Mouse (Mus musculus) cerebellum, postnatal 25 days (tissue): ENCODE results near the gene Nutm1.

Source experiments
- DNase-seq, 2 experiments: peaks; one replicate each; pipeline ENCODE4 v3.0.0; 2021; ENCODE audit warnings: mixed read lengths in 2 of 2

Nutm1 gene

DNA sequence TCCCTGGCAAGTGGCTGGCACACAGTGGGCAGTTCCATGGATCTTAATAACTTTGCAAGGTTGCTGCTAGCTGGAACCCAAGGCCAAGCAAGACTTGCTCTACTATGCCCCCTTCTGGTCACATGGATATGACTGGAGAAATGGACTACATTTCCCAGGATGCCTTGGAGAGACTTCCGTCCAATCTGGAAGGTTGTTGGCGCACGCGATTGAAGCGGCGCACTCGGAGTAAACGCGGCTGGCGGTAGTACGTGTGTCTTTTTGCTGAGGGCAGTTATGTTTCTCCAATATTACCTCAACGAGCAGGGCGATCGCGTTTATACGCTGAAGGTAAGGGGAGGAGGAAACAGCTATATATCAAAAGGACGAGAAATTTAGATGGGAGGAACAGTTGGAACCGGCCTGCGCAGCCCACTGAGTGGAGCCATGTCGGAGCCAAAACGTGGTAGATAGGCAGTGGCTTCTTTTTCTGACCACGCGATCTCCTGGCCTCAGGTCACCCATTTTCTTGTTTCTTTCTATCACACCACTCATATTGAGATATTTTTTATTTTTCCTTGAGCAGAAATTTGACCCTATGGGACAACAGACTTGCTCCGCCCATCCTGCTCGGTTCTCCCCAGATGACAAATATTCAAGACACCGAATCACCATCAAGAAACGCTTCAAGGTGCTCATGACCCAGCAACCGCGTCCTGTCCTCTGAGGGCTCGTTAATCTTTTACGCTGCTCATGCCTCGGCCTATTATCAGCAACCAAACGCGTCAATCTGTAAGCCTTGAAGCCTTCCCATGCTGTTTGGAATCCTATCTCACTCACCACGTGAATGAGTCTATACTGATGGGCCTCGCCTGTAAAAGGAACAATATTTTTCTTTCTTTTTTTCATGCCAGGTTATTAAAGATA is 2.9 kb upstream of the Nutm1 start, which contains the start of gene Nop10:
Nop10 (plus strand) TSS at position 179 of the 906 bp plus-strand sequence.
- peak; percentile 87 to 90 for DNase-seq

DNA sequence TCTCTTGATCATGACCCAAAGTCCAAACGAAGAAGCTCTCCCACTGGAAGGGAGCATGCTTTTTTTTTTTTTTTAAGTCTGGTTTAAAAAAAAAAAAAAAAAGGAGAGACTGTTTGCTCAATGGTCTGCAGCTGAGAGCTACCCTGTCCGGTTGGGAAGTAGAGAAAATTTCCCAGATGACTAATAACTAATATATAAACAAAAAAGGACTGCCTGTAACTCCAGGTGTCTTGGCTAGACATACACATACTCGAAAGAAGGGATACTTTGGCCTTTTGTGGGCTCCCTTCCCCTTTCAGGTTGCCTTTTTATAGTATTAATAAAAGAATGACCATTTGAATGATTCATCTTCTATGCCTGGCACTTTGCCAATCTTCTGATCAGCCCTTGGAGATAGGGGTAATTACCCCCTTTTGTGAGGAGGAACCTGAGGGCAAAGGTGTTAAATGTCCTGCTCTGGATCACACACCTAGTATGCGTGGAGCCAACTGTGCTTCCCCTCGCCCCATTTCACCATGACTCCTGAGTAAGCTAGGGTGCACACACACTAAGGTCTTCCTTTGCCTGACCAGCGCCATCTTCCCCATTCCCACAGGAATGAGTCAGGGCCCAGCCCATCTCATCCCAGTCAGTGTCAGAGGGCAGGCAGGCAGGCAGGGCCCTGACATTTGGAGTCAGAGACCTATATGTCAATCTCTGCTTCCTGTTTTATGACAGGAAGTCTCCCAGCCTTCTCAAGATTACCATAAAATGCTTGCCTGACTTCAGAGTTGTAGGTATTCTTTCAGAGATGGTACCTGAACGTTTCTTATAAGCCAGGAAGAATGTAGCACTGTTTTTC is 4.2 kb downstream of the Nutm1 start:
- DNase-seq: no peak

DNA sequence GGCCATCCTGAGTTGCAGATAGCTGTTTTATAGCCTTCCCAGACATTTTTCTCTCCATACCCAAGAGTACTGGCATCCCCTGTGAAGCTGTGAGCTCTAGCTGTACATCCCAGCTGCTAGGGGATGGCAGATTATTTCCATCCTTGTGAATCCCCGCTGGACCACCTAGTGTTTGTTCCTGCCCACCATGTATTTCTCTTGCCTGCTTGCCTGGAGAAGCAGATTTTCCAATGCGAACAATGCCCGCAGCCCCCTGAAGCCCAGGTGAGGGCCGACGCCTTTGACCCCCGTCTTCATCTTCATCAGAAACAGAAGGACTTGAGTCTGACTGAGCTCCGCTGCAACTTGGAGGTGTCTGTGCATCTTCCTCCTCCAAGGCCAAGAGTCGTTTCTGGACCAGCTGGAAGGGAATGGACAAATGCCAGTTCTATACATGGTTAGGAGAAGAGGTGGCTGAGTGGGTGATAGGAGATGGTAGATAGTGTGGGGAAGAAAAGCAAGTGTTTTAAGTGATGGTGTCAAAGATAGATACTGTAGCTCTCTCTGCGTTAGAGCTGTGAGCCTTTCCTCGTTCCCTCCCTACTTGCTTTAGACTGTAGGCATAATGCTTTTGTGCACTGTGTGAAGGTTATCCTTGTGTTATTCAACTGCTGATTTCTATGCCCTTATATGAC is 9.2 kb downstream of the Nutm1 start:
- DNase-seq: no peak

DNA sequence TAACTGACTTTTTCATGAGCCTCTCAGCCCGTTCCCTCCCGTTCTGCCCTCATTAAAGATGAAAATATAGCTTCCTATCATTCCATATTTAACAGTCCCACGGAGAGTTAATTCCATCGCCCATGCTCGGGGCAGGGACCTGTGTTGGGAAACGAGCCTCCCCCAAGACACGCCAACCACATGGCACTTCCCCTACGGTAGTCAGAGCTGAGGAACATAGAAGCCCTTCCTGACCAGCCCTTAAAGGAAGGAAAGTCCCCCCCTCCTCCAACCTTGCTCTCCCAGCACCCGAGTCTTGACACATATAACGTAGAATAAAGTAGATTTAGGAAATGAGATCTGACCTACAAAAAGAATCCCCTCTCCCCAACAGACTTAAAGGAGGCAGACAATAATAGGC is 11.8 kb downstream of the Nutm1 start:
- no peak for DNase-seq

DNA sequence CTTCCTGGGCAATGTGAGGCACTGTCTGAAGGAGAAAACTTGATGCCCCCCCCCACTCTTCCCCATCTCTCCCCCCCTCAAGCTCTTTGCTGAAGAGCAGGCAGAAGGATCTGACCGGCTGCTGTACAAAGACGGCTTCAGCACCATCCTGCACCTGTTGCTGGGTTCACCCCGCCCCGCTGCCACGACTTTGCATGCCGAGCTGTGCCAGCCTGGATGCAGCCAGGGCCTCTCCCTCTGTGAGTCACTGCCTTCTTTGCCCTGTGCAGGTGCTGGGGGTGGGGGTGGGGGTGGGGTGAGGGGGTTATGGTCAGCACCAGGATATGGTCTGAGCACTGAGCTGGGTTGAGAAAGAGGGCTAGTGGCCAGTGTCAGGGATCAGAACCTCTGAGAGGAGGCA is 12.9 kb downstream of the Nutm1 start:
- no peak for DNase-seq

DNA sequence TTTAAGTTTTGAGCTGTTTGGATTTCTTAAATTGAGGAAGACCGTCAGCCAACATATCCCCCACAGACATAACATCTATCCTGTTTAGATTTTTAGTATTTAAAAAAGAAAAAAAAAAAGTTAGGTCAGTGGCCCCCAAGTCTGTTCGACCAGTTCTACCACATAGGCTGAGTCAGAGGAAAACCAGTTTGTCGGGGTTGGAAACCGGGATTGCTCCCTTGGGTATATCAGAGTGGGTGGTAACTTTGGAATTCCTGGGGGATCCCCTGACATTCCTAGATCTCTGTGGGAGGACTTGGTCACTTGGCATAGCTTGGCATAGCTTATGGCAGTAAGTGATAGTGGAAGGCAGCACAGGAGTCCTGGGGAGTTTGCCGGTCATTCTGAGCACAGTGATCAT is 13.8 kb downstream of the Nutm1 start:
- DNase-seq: no peak

DNA sequence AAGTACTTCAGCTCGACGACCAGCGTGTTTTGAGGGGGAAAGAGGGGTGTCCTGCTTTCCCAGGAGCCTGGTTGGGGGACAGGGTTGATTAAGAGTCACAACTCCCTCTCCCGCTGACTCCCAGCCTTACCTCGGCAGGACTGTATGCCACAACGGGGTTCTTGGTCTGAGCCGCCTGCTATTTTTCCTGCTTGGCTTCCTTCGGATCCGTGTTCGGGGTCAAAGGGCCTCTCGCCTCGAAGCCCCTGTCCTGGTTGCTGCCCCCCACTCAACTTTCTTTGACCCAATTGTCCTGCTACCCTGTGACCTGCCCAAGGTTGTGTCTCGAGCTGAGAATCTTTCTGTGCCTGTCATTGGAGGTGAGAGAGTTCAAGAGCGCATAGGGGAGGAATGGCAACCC is 17.3 kb downstream of the Nutm1 start:
- DNase-seq: no peak

DNA sequence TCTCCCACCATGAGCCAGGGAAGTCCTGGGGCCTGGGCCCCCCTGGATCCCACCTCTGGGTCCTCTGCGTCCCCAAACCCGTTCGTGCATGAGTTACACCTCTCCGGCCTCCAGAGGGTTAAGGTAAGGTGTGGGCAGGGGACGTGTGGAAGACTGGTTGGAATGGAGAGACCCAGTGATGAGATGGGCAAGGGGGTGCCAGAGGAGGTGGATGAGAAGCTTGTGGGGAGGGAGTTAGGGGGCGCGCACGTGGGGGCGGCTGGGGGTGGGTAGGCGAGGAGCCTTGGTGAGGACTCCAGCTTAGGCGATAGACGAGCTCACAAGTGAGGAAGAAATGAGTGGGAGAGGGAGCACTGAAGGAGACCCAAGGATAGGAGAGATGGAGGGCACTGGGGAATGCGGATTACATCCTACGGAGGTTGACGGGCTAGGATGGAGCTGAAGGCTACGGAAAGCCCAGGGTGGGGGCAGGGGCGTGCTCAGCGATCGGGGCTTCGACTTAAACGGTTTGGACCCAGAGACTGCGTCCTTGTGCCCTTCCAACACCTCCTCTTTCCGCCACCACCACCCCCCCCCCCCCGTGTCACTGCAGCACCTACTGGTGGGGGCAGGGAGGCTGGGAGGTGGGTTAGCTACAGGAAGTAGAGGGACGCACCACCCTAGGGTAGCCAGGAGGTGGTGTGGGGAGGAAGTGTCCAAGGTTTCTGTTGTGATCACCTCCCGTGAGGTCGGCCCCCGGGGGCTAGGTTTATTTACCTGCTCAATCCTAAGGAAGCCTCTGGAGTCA is 19.0 kb downstream of the Nutm1 start:
- peak; percentile 64 to 65 for DNase-seq

DNA sequence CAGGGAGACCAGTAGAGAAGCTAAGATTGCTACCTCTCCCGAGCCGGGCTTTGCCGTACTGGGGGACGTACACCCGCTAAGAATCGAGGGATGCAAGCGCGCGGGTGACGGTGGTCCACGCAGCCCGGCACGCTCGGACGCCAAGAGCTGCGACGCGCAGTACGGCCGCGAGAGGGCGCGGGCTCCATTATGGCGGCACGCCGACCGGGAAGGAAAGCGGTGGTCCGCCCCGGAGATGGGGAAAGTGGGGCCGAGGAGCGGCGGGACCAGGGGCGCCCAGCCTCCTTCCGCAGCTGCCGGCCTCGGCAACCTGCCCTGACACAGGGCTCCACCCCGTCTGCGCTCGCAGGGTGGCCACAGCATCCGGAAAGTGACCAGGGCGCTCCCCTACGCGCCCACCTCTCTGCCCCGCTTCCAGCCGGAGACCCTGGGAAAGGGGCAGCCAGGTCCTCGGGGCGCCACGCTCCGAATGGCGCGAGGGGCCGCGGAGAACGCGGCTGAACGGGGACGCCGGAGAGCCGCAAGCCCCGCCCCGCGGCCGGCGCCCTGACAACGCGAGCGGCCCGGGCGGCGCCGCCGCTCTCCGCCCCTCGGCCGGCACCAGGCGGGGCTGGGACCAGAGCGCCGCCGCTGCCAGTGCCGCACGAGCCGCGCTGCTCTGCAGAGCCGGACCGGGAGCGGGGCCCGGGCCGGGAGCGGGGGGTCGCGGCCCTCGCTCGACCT is 19.7 kb downstream of the Nutm1 start, which contains the start of gene Lpcat4:
Lpcat4 (plus strand) TSS at position 257 of the 723 bp plus-strand sequence.
- peak; percentile 95 to 96 for DNase-seq

DNA sequence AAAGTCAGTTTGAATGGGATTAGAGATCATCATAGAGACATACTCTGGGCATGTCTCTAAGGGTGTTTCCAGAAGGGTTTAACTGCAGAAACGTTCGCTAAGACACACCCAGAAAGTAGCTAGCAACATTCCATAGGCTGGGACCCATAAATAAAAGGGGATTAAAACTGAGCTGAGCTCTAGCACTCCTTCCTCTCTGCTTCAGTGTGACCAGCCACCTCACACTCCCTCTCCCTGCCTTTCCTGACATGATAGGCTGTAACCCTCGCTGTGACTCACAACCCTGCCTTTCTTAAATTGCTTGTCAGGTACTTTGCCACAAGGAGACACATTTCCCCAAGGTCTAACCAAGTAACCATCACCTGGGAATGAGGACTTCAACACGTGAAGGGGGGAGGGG is 21.1 kb downstream of the Nutm1 start:
- no peak for DNase-seq

DNA sequence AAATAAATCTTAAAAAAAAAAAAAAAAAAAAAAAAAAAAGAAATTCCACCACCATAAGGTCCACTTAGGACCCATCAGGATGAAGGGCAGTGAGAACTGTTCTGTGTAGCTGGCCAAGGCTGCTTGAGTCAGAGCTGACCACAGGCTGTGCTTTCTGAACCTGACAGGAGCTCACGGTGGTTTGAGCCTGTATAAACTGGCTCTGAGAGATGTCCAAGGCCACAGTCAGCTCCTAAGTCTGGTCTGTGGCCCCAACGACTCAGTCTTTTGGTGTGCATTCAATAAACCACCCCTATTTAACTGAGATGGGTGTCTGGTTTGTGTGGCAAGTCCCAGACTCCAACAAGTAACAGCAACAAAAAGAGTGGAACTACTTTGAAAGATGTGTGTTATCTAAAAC is 22.5 kb downstream of the Nutm1 start:
- DNase-seq: no peak

DNA sequence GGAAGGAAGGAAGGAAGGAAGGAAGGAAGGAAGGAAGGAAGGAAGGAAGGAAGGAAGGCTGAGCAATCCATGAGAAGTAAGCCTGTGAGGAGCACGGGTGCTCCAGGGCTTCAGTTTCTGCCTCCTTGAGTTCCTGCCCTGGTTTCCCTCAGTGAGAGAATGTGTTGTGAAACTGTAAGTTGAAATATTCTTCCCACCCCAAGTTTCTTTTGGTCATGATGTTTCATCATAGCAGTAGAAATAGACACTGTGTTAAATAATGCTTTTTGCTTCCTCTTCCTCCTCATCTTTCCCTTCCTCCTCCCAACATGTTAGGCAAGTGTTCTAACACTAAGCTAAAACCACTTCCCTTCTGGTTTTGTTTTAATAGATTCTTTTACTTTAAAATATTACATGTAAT is 26.5 kb downstream of the Nutm1 start:
- DNase-seq: no peak

DNA sequence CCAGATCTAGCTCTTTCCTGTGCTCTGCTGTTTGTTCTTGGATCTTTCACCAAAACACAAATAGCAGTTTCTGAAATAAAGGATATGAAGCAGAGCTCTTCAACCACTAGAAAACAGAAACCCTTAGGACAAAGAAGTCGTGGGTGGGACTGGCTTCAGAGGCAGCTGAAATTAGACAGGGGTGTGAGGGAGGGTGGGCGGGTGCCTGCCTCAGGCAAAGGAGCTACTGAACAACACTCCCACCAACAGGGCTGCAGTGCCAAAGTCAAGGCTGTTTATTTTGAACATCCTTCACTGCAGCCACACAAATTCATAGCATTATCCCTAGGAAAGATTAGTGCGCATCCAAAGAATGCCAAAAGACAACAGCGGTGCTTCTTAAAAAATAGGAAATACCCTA is 34.7 kb downstream of the Nutm1 start:
- DNase-seq: no peak

DNA sequence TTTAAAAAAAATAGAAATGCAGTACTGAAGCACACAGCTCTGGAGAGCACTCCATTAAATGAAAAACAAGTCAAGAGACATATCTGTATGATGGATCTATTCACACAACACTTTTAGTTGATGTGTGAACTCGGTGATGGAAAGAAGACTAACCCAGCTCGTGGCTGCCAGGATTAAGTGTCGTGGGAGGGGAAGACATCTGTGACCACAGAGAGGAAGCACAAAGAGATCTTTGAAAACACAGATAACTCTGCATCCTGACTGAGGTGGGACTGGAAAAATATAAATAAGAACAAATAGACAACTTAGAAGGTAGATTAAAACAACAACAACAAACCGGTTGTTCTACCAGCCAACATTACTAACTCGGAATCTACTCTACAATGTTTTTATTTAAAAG is 36.5 kb downstream of the Nutm1 start:
- DNase-seq: no peak

DNA sequence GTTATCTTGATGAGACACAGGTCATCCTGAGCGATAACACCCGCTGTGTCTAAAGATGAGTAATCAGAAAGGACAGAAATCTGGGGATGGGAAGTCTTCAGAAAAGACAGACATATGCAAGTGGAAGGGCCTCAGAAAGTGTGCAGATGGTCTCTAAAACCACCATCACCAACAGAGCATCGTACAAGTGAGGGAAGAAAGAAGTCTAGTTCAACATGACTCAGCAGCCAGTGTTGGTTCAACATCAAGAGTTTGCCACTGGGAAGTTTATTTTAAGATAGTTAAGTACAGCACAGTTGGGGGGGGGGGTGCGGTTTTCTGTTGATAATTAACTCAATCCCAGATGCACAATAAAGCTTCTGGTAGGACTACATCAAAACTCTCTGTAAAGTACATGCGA is 38.2 kb downstream of the Nutm1 start:
- no peak for DNase-seq

DNA sequence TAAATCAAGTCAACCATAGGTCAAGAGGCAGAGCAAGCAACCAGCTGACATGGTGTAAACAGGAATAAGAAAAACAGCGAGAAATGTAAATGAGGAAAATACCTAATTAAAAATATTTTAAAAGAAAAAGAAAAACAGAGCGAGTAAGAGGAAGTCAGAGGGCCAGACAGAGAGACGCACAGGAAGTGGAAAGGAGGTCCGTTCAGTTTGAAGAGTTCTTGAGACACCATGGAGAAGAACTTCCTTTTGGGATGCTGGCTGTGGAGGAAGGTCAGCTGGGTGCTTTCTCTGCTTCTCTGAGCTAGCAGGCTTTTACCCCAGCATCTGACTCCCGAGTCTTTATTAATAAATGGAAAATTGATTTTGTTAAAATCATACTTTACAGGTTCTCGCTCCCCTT is 41.5 kb downstream of the Nutm1 start:
- DNase-seq: no peak

DNA sequence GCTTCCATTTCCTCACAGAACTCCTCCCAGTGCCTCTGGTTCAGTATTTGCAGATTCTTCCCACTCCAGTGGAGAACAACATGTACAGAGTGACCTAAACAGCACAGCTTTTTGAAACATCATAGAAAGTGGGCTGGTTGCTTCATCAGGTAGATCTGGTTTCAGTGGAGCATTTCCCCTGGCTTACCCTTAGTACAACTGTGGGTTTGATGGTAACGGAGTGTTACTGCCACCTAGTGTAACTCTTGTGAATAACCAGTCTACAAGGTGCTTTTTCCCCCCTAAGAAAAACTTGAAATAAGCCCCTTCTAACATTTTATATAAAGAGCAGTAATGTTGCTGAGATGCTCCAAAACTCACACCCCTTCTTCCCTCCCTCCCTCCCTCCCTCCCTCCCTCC is 43.1 kb downstream of the Nutm1 start:
- peak in 1 of 2 experiments; percentile 8 for DNase-seq

DNA sequence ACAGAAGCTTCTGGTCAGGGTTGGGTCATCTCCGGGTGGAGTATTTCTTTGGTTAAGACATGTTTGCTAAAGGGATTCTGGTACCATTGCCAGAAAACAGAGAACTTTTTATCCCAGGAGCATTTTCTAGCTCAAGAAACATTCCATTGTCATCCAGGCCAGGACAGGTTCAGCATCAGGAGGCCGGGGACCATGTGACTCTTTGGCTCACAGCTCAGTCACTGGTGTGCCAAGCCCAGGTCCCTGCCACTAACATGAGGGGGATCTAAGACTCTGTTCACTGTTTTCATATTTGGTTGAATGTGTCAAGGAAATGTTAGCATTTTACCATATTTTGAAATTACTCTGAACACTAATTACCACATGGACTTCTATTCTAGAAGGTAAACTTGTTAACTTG is 48.4 kb downstream of the Nutm1 start:
- no peak for DNase-seq

DNA sequence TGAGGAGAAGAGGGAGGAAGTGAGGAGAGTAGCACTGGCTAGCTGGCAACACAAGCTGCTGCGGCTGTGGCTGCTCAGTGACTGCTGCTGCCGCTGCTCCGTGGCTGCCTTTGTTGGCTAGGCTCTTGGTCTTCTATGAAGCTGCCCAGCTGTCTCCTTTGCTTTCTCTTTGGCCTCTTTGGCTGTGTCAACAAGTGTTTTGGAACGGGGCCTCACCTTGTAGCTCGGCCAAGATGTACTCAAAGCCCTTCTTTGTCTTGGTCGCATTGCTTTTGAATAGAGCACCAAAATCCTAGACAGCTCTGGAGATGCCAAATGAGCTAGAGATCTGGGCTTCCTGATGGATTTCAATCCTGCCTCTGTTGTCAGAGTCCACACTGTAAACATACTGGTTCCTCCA is 48.9 kb downstream of the Nutm1 start:
- DNase-seq: peak; percentile 9 to 41

DNA sequence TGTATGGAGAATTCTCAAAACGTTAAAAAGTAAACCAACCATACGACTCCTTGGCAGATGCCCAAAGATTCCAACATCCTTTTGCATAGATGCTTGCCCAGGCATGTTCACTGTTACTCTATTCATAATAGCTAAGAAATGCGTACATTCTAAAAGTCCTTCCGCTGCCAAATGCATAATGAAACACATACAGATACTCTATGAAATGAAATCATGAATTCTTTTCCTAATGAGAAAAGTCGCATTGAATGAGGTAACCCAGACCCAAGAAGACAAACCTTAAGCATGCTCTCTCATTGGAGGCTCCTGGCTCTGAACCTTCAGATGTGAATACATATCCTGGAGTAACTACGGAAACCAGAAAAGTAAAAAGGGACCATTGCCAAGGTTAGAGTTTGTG is 56.0 kb downstream of the Nutm1 start:
- DNase-seq: no peak
